In the genomic region with DNA sequence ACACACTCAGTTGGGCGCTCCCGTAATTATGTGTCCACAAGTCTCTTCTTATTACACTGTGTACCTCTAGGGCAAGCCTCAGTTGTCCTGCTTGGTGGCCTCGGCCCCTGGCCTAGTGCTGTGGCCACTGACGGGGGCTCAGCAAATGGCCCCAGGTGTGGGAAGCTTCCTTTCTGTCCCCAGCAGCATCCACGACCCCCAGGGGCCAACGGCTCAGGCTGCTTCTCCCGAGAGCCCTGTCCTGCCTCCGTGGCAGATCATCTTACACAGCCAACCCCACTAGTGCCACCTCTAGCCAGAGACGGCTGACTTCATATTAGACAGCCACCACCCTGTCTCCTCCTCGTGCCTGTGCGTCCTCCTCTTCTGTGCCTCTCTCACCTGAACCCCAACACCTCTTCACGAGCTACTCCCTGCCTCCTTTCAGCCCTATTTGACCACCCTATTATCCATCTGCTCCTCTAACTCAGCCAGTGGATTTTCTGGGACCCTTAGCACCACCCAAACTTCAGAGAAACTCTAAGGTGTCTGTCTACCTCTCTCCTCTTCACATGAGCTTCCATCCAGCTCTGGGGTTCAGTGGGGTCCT, we compare ENCODE assay signal across 19 mouse cellular contexts. TPM values are rescaled to one million over a fixed set of nuclear protein-coding genes. Genes with fewer than 3 reads are reported as not detected.
DNase-seq lines count a peak whose midpoint lies in the region; ATAC-seq lines count a peak whose summit lies in the region.
"Had no signal": no experiment of that assay in that cellular context is flagged by ENCODE, and none has a peak within 500 bp of the region (broad histone marks: within the 10 kb centered on the region; RNA-seq: fewer than 3 reads in every experiment).

No protein-coding gene starts in this region.

- H3K4me3 ChIP-seq in heart, embryonic 15.5 days = peak overlapping the region; percentile 5; the same call in 1 of the 2 replicates
- peak overlapping the region; percentile 6 for H3K4me3 ChIP-seq in megakaryocyte, embryonic 14.5 days (replicated peaks)
- H3K4me3 ChIP-seq: embryonic facial prominence, embryonic 12.5 days; hindbrain, embryonic 13.5 days; limb, embryonic 12.5 days; liver, embryonic 15.5 days; midbrain, embryonic 10.5 days; neural tube, embryonic 12.5 days; stomach, embryonic 15.5 days had no signal

- no peaks in the 10 kb centered on the region for H3K27me3 ChIP-seq in heart, embryonic 15.5 days
- peaks cover 75% of the 10 kb centered on the region for H3K27me3 ChIP-seq in megakaryocyte, embryonic 14.5 days (replicated peaks)

- no peaks in the 10 kb centered on the region for H3K9me3 ChIP-seq in heart, embryonic 15.5 days (replicated peaks)
- H3K9me3 ChIP-seq in megakaryocyte, embryonic 14.5 days = no peaks in the 10 kb centered on the region
- H3K9me3 ChIP-seq: embryonic facial prominence, embryonic 12.5 days; hindbrain, embryonic 13.5 days; limb, embryonic 12.5 days; liver, embryonic 15.5 days; midbrain, embryonic 10.5 days; neural tube, embryonic 12.5 days; stomach, embryonic 15.5 days had no signal

- no peaks in the 10 kb centered on the region for H3K36me3 ChIP-seq in heart, embryonic 15.5 days
- peaks cover 3% of the 10 kb centered on the region for H3K36me3 ChIP-seq in megakaryocyte, embryonic 14.5 days (replicated peaks; ENCODE audit: low read length)
- H3K36me3 ChIP-seq: embryonic facial prominence, embryonic 12.5 days; hindbrain, embryonic 13.5 days; limb, embryonic 12.5 days; liver, embryonic 15.5 days; midbrain, embryonic 10.5 days; neural tube, embryonic 12.5 days; stomach, embryonic 15.5 days had no signal

- H3K4me2 ChIP-seq in heart, embryonic 15.5 days = no peak overlapping the region
- H3K4me2 ChIP-seq: embryonic facial prominence, embryonic 12.5 days; hindbrain, embryonic 13.5 days; limb, embryonic 12.5 days; liver, embryonic 15.5 days; neural tube, embryonic 12.5 days; stomach, embryonic 15.5 days had no signal

- peak; percentile 19 for DNase-seq in gastrocnemius, postnatal 25 days
- no peak for DNase-seq in gastrocnemius, postnatal 4 days (ENCODE audit: low spot score in 2 of 2)
- DNase-seq in heart, postnatal 36 days = no peak
- DNase-seq: gastrocnemius, postnatal 10 days; layer of hippocampus, adult 9-11 months; lung, postnatal 14 days; right cerebral cortex, postnatal 14 days had no signal

- H3K4me1 ChIP-seq in heart, embryonic 15.5 days (replicated peaks) = peaks cover 87% of the 10 kb centered on the region
- peaks cover 39% of the 10 kb centered on the region for H3K4me1 ChIP-seq in megakaryocyte, embryonic 14.5 days

- H3K27ac ChIP-seq in heart, embryonic 15.5 days = peak overlapping the region; percentile 97
- H3K27ac ChIP-seq: embryonic facial prominence, embryonic 12.5 days; hindbrain, embryonic 13.5 days; limb, embryonic 12.5 days; liver, embryonic 15.5 days; neural tube, embryonic 12.5 days; stomach, embryonic 15.5 days had no signal

- H3K9ac ChIP-seq in heart, embryonic 15.5 days = 0 out of 2 replicates have a peak overlapping the region, but pooled peaks have one; percentile 8
- H3K9ac ChIP-seq: embryonic facial prominence, embryonic 12.5 days; hindbrain, embryonic 13.5 days; limb, embryonic 12.5 days; liver, embryonic 15.5 days; neural tube, embryonic 12.5 days; stomach, embryonic 15.5 days had no signal

- WGBS in heart, embryonic 15.5 days = 69% methylated on average over 12 of the region's 12 CpGs

- intact Hi-C loops in heart, postnatal 36 days (cut with DNase I) = no loop called here

- no peak for ATAC-seq in heart, embryonic 15.5 days (replicated peaks; ENCODE audit: insufficient number of reproducible peaks, insufficient read depth, low FRiP score, low read depth)
- ATAC-seq in megakaryocyte, adult 5-6 weeks (ENCODE audit: poor library complexity, severe bottlenecking) = no peak
- ATAC-seq in megakaryocyte-erythroid progenitor cell, adult 5-6 weeks (replicated peaks; ENCODE audit: low FRiP score, low TSS enrichment, poor library complexity, severe bottlenecking) = no peak

RNA-seq across cellular contexts. Expression of gene Plcd3, which starts 2.0 kb away (rescaled TPM):
- total RNA-seq in gastrocnemius, postnatal 25 days (2021) = 1 to 10 TPM; 3.2 to 3.9 TPM
- 10 to 100 TPM in 1 of 2 experiments, 1 to 10 TPM in 1; 9.3 to 12.4 TPM for total RNA-seq in gastrocnemius, postnatal 4 days (2021)
- polyA plus RNA-seq in heart, embryonic 15.5 days (2015; fragmentation: Nextera tagmentation; extraction: Ambion mirVana) = 11.0 and 11.8 TPM in 2 replicates
- total RNA-seq in heart, postnatal 36 days (2021) = 10 to 100 TPM; 16.1 to 18.3 TPM
- 0.18 TPM in 1 of 2 replicates, not detected in the other for polyA plus RNA-seq in megakaryocyte, embryonic 14.5 days (2012; ENCODE audit: insufficient read depth, low replicate concordance)
- not detected in 2 replicates for total RNA-seq in megakaryocyte, adult 5-6 weeks (2015)
- total RNA-seq in megakaryocyte, adult 5-6 weeks (2017) = not detected in 2 replicates
- total RNA-seq in megakaryocyte-erythroid progenitor cell, adult 5-6 weeks (2014; fragmentation: Nextera tagmentation) = not detected in 2 replicates
- not detected in 2 replicates for total RNA-seq in megakaryocyte-erythroid progenitor cell, adult 5-6 weeks (2017)
- polyA plus RNA-seq: G1E had no signal

RNA-seq across cellular contexts. Expression of gene Acbd4, which starts 2.0 kb away (rescaled TPM):
- total RNA-seq in gastrocnemius, postnatal 25 days (2021) = 10 to 100 TPM; 23.7 to 29.7 TPM
- 10 to 100 TPM; 45.0 to 53.0 TPM for total RNA-seq in gastrocnemius, postnatal 4 days (2021)
- polyA plus RNA-seq in heart, embryonic 15.5 days (2015; fragmentation: Nextera tagmentation; extraction: Ambion mirVana) = 18.5 and 23.7 TPM in 2 replicates
- total RNA-seq in heart, postnatal 36 days (2021) = 10 to 100 TPM; 37.4 to 41.4 TPM
- 42.5 and 61.0 TPM in 2 replicates for polyA plus RNA-seq in megakaryocyte, embryonic 14.5 days (2012; ENCODE audit: insufficient read depth, low replicate concordance)
- 3.2 and 6.2 TPM in 2 replicates for total RNA-seq in megakaryocyte, adult 5-6 weeks (2015)
- total RNA-seq in megakaryocyte, adult 5-6 weeks (2017) = 9.3 and 9.4 TPM in 2 replicates
- 6.8 and 15.5 TPM in 2 replicates for total RNA-seq in megakaryocyte-erythroid progenitor cell, adult 5-6 weeks (2014; fragmentation: Nextera tagmentation)
- 10.8 and 11.4 TPM in 2 replicates for total RNA-seq in megakaryocyte-erythroid progenitor cell, adult 5-6 weeks (2017)

RNA-seq across cellular contexts. Expression of gene Hexim1, which starts 16.6 kb away (rescaled TPM):
- total RNA-seq in gastrocnemius, postnatal 25 days (2021) = 10 to 100 TPM; 17.4 to 19.0 TPM
- total RNA-seq in gastrocnemius, postnatal 4 days (2021) = 10 to 100 TPM; 26.9 to 29.6 TPM
- polyA plus RNA-seq in heart, embryonic 15.5 days (2015; fragmentation: Nextera tagmentation; extraction: Ambion mirVana) = 2.6 and 3.0 TPM in 2 replicates
- 10 to 100 TPM; 18.0 to 20.5 TPM for total RNA-seq in heart, postnatal 36 days (2021)
- 24.4 and 98.1 TPM in 2 replicates for polyA plus RNA-seq in megakaryocyte, embryonic 14.5 days (2012; ENCODE audit: insufficient read depth, low replicate concordance)
- total RNA-seq in megakaryocyte, adult 5-6 weeks (2015) = 10.1 TPM in 2 replicates
- total RNA-seq in megakaryocyte, adult 5-6 weeks (2017) = 17.0 and 24.6 TPM in 2 replicates
- 10.5 and 15.5 TPM in 2 replicates for total RNA-seq in megakaryocyte-erythroid progenitor cell, adult 5-6 weeks (2014; fragmentation: Nextera tagmentation)
- 22.8 and 32.0 TPM in 2 replicates for total RNA-seq in megakaryocyte-erythroid progenitor cell, adult 5-6 weeks (2017)

RNA-seq across cellular contexts. Expression of gene Hexim2, which starts 32.8 kb away (rescaled TPM):
- total RNA-seq in gastrocnemius, postnatal 25 days (2021) = 1 to 10 TPM; 1.0 to 1.9 TPM
- total RNA-seq in gastrocnemius, postnatal 4 days (2021) = 1 to 10 TPM; 6.3 to 7.0 TPM
- polyA plus RNA-seq in heart, embryonic 15.5 days (2015; fragmentation: Nextera tagmentation; extraction: Ambion mirVana) = 5.5 and 6.4 TPM in 2 replicates
- 1 to 10 TPM; 2.0 to 2.1 TPM for total RNA-seq in heart, postnatal 36 days (2021)
- polyA plus RNA-seq in megakaryocyte, embryonic 14.5 days (2012; ENCODE audit: insufficient read depth, low replicate concordance) = 73.5 and 168 TPM in 2 replicates
- 0.25 and 1.8 TPM in 2 replicates for total RNA-seq in megakaryocyte, adult 5-6 weeks (2015)
- total RNA-seq in megakaryocyte, adult 5-6 weeks (2017) = 1.0 and 2.1 TPM in 2 replicates
- total RNA-seq in megakaryocyte-erythroid progenitor cell, adult 5-6 weeks (2014; fragmentation: Nextera tagmentation) = 4.1 and 12.1 TPM in 2 replicates
- 1.6 and 7.8 TPM in 2 replicates for total RNA-seq in megakaryocyte-erythroid progenitor cell, adult 5-6 weeks (2017)
